Mouse (Mus musculus) olfactory bulb, adult 2 months (tissue): ENCODE measurements around the gene Vill. TPM values are rescaled to one million over a fixed set of nuclear protein-coding genes. Genes with fewer than 3 reads are reported as not detected.

Experiments
- H3K27ac ChIP-seq: fragments of 200-500 bp; 2 replicates; pipeline ENCODE4 v1.5.1; 2012; ENCODE audit warnings: low read depth, low read length; ENCODE audit not compliant: insufficient read depth
- H3K4me1 ChIP-seq: fragments of 200-500 bp; 2 replicates; pipeline ENCODE4 v1.6.1; 2012; ENCODE audit warnings: low read length; ENCODE audit not compliant: control insufficient read depth, insufficient read depth
- H3K4me3 ChIP-seq: fragments of 200-500 bp; 2 replicates; pipeline ENCODE4 v1.5.1; 2012; ENCODE audit warnings: mild to moderate bottlenecking, low read depth, low read length, moderate library complexity; ENCODE audit not compliant: insufficient read depth
- CTCF ChIP-seq: fragments of 200-500 bp; IDR thresholded peaks from 2 replicates; pipeline ENCODE4 v1.5.1; 2012; ENCODE audit warnings: low read depth, mild to moderate bottlenecking, low read length, moderate library complexity; ENCODE audit not compliant: insufficient read depth
- POLR2A ChIP-seq: fragments of 200-500 bp; IDR thresholded peaks from 2 replicates; pipeline ENCODE4 v1.6.1; 2012; ENCODE audit warnings: mild to moderate bottlenecking, low read depth, low read length, moderate library complexity; ENCODE audit not compliant: insufficient read depth
- WGBS: fragments of 180-500 bp; shearing (Covaris S2); methylation state at CpG from one replicate; pipeline ENCODE4 v1.1.7; 2018; 5-methylcytosine and 5-hydroxymethylcytosine counted together
- polyA plus RNA-seq: library from polyadenylated mRNA; stranded (reverse); fragments of >200 nt; gene quantifications from 2 replicates; pipeline ENCODE4 v1.2.4, GENCODE M21; 2012; ENCODE audit warnings: low replicate concordance; ENCODE audit not compliant: missing spikeins, insufficient read depth, insufficient read length

Gene Vill
- polyA plus RNA-seq, result not detected in 2 replicates

GRCm38 (mm10) chr9:119052154-119052944 lies at the start of gene Vill:
TSS of gene Vill (plus strand) at chr9:119052778.
- H3K27ac ChIP-seq, result no peak within 1 kb of the TSS
- H3K4me3 ChIP-seq, result no peak within 1 kb of the TSS
- TF ChIP-seq POLR2A, result no peak
- no peak for TF ChIP-seq CTCF
- H3K4me1 ChIP-seq, result peaks cover 26% of the 10 kb centered on the region
- 34% methylated on average over 22 of the region's 22 CpGs for WGBS

GRCm38 (mm10) chr9:119003990-119004702 lies 48.4 kb upstream of the Vill start:
- H3K27ac ChIP-seq, result peak overlapping the region; percentile 74
- no peak for TF ChIP-seq CTCF
- no peak for TF ChIP-seq POLR2A
- 52% methylated on average over 23 of the region's 23 CpGs for WGBS
- peak overlapping the region; percentile 11; the same call in 1 of the 2 replicates for H3K4me3 ChIP-seq
- H3K4me1 ChIP-seq, result peaks cover 46% of the 10 kb centered on the region

- TF ChIP-seq CTCF (no peak), POLR2A (no peak)
- WGBS, result 76% methylated on average over 16 of the region's 16 CpGs
- Histone ChIP-seq H3K4me1 (peaks cover 44% of the 10 kb centered on the region), H3K4me3 (peak overlapping the region; percentile 11; the same call in 1 of the 2 replicates), H3K27ac (peak overlapping the region; percentile 74)
Measured at GRCm38 (mm10) chr9:119004703-119005076, 47.9 kb upstream of the Vill start.

- peaks cover 44% of the 10 kb centered on the region for H3K4me1 ChIP-seq
- 27% methylated on average over 15 of the region's 15 CpGs for WGBS
- TF ChIP-seq POLR2A (no peak), CTCF (no peak)
- no peak overlapping the region for H3K4me3 ChIP-seq
- H3K27ac ChIP-seq, result peak overlapping the region; percentile 74
Measured at GRCm38 (mm10) chr9:119005303-119006029, 47.1 kb upstream of the Vill start.

GRCm38 (mm10) chr9:119007266-119007665 lies 45.3 kb upstream of the Vill start:
- Histone ChIP-seq H3K4me3 (no peak overlapping the region), H3K4me1 (peaks cover 44% of the 10 kb centered on the region), H3K27ac (no peak overlapping the region)
- 77% methylated on average over 10 of the region's 10 CpGs for WGBS
- TF ChIP-seq POLR2A (no peak), CTCF (no peak)

- H3K27ac ChIP-seq, result no peak overlapping the region
- no peak overlapping the region for H3K4me3 ChIP-seq
- no peak for TF ChIP-seq POLR2A
- TF ChIP-seq CTCF, result no peak
- WGBS, result 66% methylated on average over 7 of the region's 7 CpGs
- peaks cover 35% of the 10 kb centered on the region for H3K4me1 ChIP-seq
Measured at GRCm38 (mm10) chr9:119008871-119009270, 43.7 kb upstream of the Vill start.

- Histone ChIP-seq H3K4me1 (peaks cover 22% of the 10 kb centered on the region), H3K27ac (no peak overlapping the region), H3K4me3 (no peak overlapping the region)
- TF ChIP-seq POLR2A, result no peak
- TF ChIP-seq CTCF, result no peak
- WGBS, result 94% methylated on average over 13 of the region's 13 CpGs
Measured at GRCm38 (mm10) chr9:119010156-119010710, 42.3 kb upstream of the Vill start.

- H3K4me3 ChIP-seq, result no peak overlapping the region
- H3K27ac ChIP-seq, result no peak overlapping the region
- TF ChIP-seq CTCF, result no peak
- no peak for TF ChIP-seq POLR2A
- WGBS, result 77% methylated on average over 7 of the region's 7 CpGs
- peaks cover 8% of the 10 kb centered on the region for H3K4me1 ChIP-seq
Measured at GRCm38 (mm10) chr9:119016785-119017507, 35.6 kb upstream of the Vill start.
